Mouse (Mus musculus) cortical plate, adult 2 months (tissue): ENCODE measurements around the gene Degs2.

Experiments used
- CTCF ChIP-seq: fragments of 200-500 bp; IDR thresholded peaks from 2 replicates; pipeline ENCODE4 v1.5.1; 2011; ENCODE audit warnings: mild to moderate bottlenecking, control low read depth, low read length; ENCODE audit not compliant: insufficient read depth; ENCODE audit errors: extremely low read depth
- POLR2A ChIP-seq: fragments of 200-500 bp; IDR thresholded peaks from 2 replicates; pipeline ENCODE4 v1.6.1; 2011; ENCODE audit warnings: mild to moderate bottlenecking, low read length, control low read depth; ENCODE audit not compliant: insufficient read depth; ENCODE audit errors: extremely low read depth

GRCm38 (mm10) chr12:108690529-108690928 lies 11.6 kb downstream of the Degs2 start:
- no peak for TF ChIP-seq CTCF
- no peak for TF ChIP-seq POLR2A
